Mouse (Mus musculus) 3134 (cell line): Measurements from ENCODE around the gene Sema4b.
A peak's percentile ranks its signal among the peaks of the same experiment; 100 is the strongest.

Experiments used
- DNase-seq: peaks from one replicate; pipeline ENCODE4 v3.0.0-alpha.2; 2011; ENCODE audit warnings: low spot score; ENCODE audit not compliant: insufficient read length; ENCODE audit errors: extremely low read depth

The Sema4b gene

DNA sequence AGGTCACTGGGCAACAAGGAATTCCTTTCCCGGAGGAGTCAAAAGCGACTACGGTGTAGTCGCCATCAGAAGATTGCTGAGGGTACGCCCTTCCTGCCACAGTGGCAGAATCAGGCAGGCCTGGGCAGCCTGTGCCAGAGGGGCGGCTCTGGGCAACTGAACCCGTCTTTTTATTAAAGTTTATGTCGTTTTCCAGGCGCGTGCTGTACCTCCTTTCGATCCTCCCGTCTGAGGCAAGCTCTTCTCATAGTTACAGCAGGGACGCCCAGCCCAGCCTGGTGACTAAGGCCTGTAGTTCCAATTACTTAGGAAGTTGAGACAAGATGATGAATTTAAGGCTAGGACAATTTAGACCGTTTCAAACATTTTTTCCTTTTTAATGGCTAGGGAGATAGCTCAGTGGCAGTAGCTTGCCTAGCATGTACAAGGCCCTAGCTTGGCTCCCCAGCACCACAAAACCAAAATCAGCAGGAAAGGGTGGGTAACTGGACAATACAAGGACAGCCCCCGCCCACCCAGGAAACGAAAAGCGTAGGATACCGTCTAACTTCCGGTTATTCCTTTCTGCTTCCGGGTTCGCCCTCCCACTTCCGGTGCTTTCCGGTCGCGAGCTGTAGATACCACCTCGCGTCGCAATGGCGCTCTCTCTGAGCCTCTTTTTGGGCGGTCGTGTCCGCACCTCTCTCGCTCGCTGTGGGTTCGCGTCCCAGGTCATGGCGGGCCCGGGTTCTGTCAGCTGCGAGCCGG lies 74.2 kb downstream of the Sema4b start, which contains the start of gene Ngrn:
TSS of gene Ngrn (plus strand) at position 591 of the 747 bp plus-strand sequence.
- peak; percentile 75 for DNase-seq

DNA sequence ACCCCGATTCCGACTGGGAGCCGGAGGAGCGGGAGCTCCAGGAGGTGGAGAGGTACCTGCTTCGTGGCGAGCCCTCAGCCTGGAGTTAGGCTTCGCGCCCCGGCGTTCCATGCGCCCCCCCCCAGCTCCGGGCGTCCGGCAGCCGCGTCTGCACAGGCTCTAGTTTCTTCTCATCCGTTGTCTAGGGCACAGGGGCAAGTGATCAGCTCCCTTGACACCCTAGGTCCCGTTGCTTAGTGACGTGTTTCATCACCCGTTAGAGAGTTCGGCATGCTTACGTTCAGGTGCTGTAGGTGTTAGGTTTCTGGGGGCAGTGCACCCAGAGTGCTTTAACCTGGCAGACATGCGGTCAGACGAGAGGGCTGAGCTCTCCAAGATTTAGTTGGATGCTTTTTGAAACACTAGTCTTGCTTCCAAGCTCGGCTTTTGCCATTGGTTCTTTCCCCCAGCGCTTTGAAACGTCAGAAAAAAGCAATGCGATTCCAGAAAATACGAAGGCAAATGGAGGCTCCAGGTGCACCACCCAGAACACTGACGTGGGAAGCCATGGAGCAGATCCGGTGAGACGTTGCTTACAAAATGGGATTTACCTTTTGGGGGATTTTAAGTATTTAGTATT lies 74.8 kb downstream of the Sema4b start:
- DNase-seq, result no peak

DNA sequence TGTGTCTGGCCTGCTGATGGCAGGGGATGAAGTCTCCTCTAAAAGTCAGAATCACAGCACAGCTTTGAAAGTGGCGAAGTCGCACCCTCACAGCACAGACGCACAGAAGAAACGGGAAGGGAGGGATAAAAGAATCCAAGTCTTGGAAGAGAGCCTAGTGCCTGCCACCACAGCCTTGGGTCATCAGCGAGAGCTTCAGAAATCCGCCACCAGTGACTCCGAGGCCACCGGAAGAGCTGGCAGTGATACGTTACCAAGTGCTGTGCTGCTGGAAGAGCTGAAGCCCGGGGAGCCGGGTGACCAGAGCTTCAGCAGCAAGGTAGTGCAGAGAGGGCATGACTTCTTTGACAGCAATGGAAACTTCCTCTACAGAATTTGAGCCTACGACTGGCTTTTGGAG lies 78.0 kb downstream of the Sema4b start:
- DNase-seq, result no peak

DNA sequence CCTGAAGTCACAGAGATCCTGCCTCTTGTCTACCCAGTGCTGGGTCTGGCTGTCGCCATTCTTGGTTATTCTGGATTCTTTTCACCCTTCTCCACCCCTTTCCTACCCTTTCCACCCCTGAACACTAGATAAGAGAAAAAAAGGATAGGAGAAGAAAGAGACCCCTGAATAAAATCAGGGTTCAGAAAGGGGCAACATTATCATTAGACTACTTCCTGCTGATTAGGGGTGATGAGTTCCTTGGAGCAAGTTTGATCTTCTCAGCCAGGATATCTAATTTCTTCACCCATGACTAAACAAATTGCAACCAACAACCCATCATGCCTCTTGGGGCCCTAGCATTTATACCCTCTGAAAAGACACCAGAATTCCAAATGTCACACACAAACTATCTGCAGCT lies 81.1 kb downstream of the Sema4b start:
- no peak for DNase-seq

DNA sequence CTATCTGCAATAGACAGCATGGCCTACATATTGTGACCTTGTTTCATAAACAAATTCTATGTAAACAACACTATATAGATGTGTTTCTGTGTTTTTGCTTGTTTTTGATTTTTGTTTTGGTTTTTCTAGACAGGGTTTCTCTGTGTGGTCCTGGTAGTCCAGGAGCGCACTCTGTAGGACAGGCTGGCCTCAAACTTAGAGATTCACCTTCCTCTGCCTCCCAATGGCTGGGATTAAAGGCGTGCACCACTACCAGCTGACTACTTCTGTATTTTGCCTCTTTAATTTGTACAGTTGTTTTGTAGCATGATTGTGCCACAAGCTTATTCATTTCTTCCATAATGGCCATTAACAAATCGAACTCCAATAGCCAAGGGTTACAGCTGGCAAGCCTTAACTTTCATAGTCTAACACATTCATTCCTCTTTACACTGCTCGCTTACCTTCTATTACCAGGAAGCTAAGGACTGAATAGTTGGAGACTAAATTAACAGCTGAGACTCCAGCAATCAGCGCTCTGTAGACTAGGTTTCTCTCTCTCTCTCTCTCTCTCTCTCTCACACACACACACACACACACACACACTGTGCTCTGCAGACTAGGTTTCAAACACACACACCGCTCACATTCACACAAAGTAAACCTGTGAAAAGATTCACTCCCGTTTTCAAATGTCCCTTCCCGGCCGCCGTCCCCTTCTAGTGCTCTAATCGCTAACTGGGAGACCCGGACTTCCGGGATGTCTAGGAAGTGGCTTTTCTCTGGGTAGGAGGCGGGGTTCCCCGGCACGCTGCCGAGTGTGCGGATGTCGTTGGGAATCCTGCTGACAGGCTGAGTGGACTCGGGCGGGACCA lies 82.5 kb downstream of the Sema4b start, which contains the start of gene Vps33b:
TSS of gene Vps33b (plus strand) at position 753 of the 854 bp plus-strand sequence.
- peak; percentile 87 for DNase-seq

DNA sequence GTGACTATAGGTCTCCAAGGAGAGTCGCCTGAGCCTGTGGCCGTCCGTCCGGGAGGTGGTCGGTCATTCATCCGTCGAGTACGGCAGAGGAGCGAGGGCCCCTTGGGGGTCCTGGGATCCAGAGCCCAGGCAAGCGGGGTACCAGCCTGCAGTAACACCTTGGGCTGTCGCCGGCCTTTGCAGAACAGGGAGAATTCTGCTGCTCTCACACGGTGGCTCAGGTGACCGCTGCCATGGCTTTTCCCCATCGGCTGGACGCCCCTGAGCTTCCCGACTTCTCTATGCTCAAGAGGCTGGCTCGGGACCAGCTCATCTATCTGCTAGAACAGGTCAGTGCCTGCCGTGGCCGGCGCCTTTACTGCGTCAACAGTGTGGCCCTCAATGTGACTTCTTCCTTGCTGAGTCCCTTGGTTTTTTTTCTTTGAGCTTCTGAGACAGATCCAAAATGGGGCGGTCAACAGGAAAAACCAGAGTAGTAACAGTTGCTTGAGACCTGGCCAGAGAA lies 83.2 kb downstream of the Sema4b start:
- no peak for DNase-seq

DNA sequence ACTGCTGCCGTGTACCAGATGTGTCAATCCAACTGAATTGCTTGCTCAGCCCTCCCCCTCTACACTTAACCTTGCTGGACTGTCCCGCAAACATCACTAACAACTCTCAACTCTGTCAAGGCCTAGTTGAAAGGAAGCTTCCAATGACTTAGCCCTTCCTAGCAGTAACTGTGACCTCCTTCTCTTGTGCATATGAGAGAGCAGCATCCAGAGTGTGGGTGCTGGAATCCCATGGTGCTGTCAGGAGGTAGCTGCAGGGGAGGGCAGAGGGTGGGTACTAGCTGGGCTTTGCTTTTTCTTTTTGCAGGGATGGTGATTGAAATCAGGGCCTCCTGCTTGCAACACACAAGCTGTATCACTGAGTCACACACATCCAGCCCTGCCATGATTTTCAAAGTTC lies 86.8 kb downstream of the Sema4b start:
- no peak for DNase-seq
